Mouse (Mus musculus) stomach, embryonic 16.5 days (tissue): Measurements from ENCODE around the gene Hscb. TPM values are rescaled to one million over a fixed set of nuclear protein-coding genes. Genes with fewer than 3 reads are reported as not detected.
A peak's percentile ranks its signal among the peaks of the same experiment; 100 is the strongest.

ENCODE experiments used
- ATAC-seq: fragments of 200-750 bp; cut with Nextera tagmentation; 2 replicates; pipeline ENCODE4 v1.8.0; 2017; ENCODE audit warnings: moderate number of reproducible peaks, moderate TSS enrichment; ENCODE audit not compliant: insufficient read depth, low FRiP score
- H3K27ac ChIP-seq: fragments of 300-500 bp; sonication (generic); 2 replicates; pipeline ENCODE4 v1.5.1; 2014; ENCODE audit warnings: low read length
- H3K27me3 ChIP-seq: fragments of 300-500 bp; sonication (generic); 2 replicates; pipeline ENCODE4 v1.6.1; 2014; ENCODE audit warnings: low read length, control low read depth, mixed read lengths; ENCODE audit not compliant: control insufficient read depth, insufficient read depth
- H3K36me3 ChIP-seq: fragments of 300-500 bp; sonication (generic); 2 replicates; pipeline ENCODE4 v1.6.1; 2014; ENCODE audit warnings: low read length; ENCODE audit not compliant: control insufficient read depth, insufficient read depth
- H3K4me1 ChIP-seq: fragments of 300-500 bp; sonication (generic); 2 replicates; pipeline ENCODE4 v1.6.1; 2014; ENCODE audit warnings: low read length, control low read depth, mixed read lengths; ENCODE audit not compliant: control insufficient read depth, insufficient read depth
- H3K4me2 ChIP-seq: fragments of 300-500 bp; sonication (generic); 2 replicates; pipeline ENCODE4 v1.6.1; 2014; ENCODE audit warnings: low read depth, low read length, mixed read lengths
- H3K4me3 ChIP-seq: fragments of 300-500 bp; sonication (generic); replicated peaks from 2 replicates; pipeline ENCODE4 v1.5.1; 2014; ENCODE audit warnings: mild to moderate bottlenecking, low read length
- H3K9ac ChIP-seq: fragments of 300-500 bp; sonication (generic); 2 replicates; pipeline ENCODE4 v1.6.1; 2014; ENCODE audit warnings: low read length
- H3K9me3 ChIP-seq: fragments of 300-500 bp; sonication (generic); replicated peaks from 2 replicates; pipeline ENCODE4 v1.6.1; 2016; ENCODE audit warnings: low read length, control low read depth; ENCODE audit not compliant: control insufficient read depth
- WGBS: fragments of 180-500 bp; shearing (Covaris S2); extraction: QIAGEN DNeasy Blood & Tissue Kit; methylation state at CpG from one replicate; pipeline ENCODE4 v1.1.7; 2014; 5-methylcytosine and 5-hydroxymethylcytosine counted together
- polyA plus RNA-seq: library from polyadenylated mRNA; unstranded; fragments of >200 nt; fragmentation: Nextera tagmentation; extraction: Ambion mirVana; gene quantifications from 2 replicates; pipeline ENCODE4 v1.2.1, GENCODE M21; 2015

The Hscb gene
- polyA plus RNA-seq, 1 experiment from 2014 or later: 28.7 TPM

DNA sequence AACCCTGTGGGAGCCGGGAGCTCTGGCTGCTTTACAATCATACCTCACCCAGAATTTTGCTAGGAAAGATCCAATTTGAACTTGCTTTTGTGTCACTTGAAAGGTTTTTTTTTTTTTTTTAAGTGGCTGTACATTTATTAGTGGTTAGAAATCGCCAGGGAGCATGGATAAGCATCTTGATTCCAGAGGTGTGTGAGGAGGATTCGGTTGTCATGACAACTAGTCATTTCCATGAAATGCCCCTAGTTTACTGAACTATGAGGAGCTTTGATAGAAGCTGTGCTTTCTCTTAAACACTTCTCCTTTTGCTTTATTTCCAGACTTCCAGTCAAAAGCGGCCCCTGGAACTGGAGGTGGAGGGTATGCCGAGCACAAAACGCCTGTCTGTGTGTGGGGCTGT is 33.6 kb upstream of the Hscb start:
- no peaks in the 10 kb centered on the region for H3K27me3 ChIP-seq
- peaks cover 2% of the 10 kb centered on the region; the same call in 1 of the 2 replicates for H3K4me1 ChIP-seq
- H3K36me3 ChIP-seq: 0 out of 2 replicates have a peak, but pooled peaks cover 2% of the 10 kb centered on the region
- H3K4me3 ChIP-seq: no peak overlapping the region
- no peak overlapping the region for H3K27ac ChIP-seq
- no peak overlapping the region for H3K9ac ChIP-seq
- 94% methylated on average over 6 of the region's 6 CpGs for WGBS
- no peak for ATAC-seq
- H3K4me2 ChIP-seq: no peak overlapping the region
- H3K9me3 ChIP-seq: no peaks in the 10 kb centered on the region

DNA sequence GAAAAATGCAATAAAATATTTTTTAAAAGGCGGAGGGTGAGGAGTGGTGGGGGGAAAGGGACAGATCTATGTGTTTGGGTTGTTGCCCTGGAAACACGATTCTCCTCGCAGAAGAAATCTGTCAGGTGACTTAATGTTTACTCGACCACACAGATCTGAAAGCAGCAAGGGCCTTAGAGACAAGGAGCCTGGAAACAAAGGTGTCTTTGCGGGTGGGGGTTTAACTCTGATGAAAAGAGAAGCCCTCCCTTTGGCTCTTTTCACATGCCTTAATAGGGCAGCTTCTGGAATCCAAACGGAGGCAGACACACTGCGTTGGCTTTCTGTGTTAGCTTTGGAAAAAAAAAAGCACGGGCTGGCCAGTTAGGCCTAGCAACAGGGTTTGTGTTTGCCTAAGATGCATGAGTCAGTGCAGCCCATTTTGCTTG is 29.7 kb upstream of the Hscb start:
- peaks cover 5% of the 10 kb centered on the region; the same call in 1 of the 2 replicates for H3K36me3 ChIP-seq
- H3K4me1 ChIP-seq: peaks cover 2% of the 10 kb centered on the region; the same call in 1 of the 2 replicates
- ATAC-seq: peak; percentile 72; the same call in 1 of the 2 replicates

DNA sequence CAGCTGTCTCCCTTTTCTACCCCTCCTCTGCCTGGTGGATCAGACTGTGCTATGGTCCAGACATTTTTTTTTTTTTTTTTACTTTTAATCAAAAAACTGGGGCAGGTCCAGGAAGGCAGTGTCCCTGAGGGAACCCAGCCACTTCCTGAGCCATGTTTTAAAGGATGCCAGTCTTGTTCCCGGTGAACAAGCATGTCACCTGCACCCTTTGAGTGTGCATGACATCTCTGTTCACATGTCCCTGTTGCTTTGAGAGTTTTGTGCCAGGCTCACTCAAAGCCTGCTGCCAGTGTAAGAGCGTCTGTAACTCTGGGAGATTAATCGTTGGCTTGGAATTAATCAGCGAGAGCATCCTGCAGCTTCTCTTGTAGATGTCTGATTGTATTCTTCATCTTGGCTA is 28.9 kb upstream of the Hscb start:
- H3K27me3 ChIP-seq: no peaks in the 10 kb centered on the region
- H3K4me1 ChIP-seq: peaks cover 2% of the 10 kb centered on the region; the same call in 1 of the 2 replicates
- no peak overlapping the region for H3K4me2 ChIP-seq
- H3K27ac ChIP-seq: peak overlapping the region; percentile 78
- H3K4me3 ChIP-seq: no peak overlapping the region
- no peaks in the 10 kb centered on the region for H3K9me3 ChIP-seq
- WGBS: 56% methylated on average over 4 of the region's 4 CpGs
- peaks cover 5% of the 10 kb centered on the region; the same call in 1 of the 2 replicates for H3K36me3 ChIP-seq
- no peak overlapping the region for H3K9ac ChIP-seq
- no peak for ATAC-seq

More for the DNA sequence above, 29.7 kb upstream of the Hscb start:
- no peak overlapping the region for H3K4me3 ChIP-seq
- peak overlapping the region; percentile 78 for H3K27ac ChIP-seq
- 17% methylated on average over 8 of the region's 8 CpGs for WGBS
- H3K4me2 ChIP-seq: 0 out of 2 replicates have a peak overlapping the region, but pooled peaks have one; percentile 6
- H3K9me3 ChIP-seq: no peaks in the 10 kb centered on the region
- H3K27me3 ChIP-seq: no peaks in the 10 kb centered on the region
- peak overlapping the region; percentile 27; the same call in 1 of the 2 replicates for H3K9ac ChIP-seq

DNA sequence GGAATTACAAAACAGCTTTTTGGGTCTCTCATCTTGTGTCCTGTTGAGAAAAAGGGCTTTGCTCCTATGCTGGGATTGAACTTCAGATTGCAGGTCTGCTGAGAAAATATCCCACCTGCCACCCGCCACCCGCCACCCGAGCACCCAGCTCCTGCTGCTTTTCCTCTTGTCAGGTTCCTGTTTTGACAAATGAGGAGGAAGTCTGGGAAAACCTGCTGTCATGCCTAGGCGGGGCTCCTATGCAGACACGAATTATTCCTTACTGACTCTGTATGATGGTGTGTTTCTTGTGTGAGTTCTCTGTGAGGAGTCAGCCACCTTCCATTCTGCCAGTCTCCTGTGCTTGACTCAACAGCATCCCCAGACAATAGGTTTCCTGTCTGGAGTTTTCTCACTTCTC is 20.9 kb upstream of the Hscb start:
- Histone ChIP-seq H3K4me2 (no peak overlapping the region), H3K27me3 (no peaks in the 10 kb centered on the region), H3K4me3 (no peak overlapping the region), H3K4me1 (no peaks in the 10 kb centered on the region), H3K9me3 (no peaks in the 10 kb centered on the region), H3K27ac (no peak overlapping the region), H3K36me3 (no peaks in the 10 kb centered on the region), H3K9ac (no peak overlapping the region)
- no peak for ATAC-seq
- 73% methylated on average over 5 of the region's 5 CpGs for WGBS

DNA sequence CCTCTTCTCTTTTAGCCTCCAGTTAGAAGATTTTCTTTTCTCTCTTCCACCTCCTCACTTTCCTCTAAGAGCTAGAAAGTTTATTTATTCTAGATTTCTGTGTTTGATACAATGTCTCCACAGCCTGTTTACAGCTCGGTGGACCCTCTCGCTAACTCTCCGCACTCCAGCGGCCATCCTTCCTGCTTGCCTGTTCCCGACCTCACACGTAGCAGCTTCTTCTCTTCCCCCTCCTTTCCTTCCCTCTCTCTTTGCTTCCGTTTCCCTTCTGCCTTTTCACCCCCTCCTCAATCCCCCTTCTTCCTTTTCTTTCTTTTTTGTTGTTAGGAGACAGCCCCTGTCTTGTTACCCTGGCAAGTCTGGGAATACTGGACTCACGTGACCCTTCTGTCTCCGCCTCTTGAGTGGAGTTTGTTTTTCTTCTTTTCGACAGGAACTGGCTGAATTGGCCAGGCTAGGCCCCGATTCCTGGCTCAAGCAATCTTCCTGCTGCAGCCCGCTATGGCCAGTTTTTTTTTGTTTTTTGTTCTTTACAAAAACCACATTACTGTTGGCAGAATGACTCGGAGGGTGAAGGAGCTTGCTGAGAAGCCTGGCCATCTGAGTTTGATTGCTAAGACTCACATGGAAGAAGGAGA is 19.6 kb upstream of the Hscb start:
- H3K4me3 ChIP-seq: peak overlapping the region; percentile 27
- H3K27ac ChIP-seq: peak overlapping the region; percentile 78
- peak; percentile 83 for ATAC-seq
- no peaks in the 10 kb centered on the region for H3K36me3 ChIP-seq
- 15% methylated on average over 13 of the region's 13 CpGs for WGBS
- no peaks in the 10 kb centered on the region for H3K4me1 ChIP-seq
- peak overlapping the region; percentile 47 for H3K4me2 ChIP-seq
- H3K9ac ChIP-seq: peak overlapping the region; percentile 48; the same call in 1 of the 2 replicates
- H3K27me3 ChIP-seq: no peaks in the 10 kb centered on the region
- no peaks in the 10 kb centered on the region for H3K9me3 ChIP-seq

DNA sequence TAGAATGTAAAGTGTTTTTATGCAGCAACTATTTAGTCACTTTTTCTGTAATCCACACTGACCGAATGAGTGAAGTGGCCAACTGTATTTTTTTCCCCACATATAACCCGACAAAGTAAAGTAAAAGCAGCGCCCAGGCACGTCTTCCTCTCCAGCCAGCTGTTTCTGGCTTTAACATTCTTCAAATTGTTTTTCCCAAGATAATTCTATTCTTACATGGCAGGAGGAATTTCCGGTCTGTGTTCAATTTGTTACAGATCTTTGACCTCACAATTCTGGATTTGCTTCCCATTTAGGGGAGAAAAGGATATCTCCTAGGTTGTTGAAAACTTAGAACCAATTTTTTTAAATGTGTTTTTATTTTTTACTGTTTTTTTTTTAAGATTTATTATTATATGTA is 17.5 kb upstream of the Hscb start:
- Histone ChIP-seq H3K36me3 (no peaks in the 10 kb centered on the region), H3K9me3 (no peaks in the 10 kb centered on the region), H3K4me2 (no peak overlapping the region), H3K9ac (no peak overlapping the region), H3K27me3 (no peaks in the 10 kb centered on the region), H3K27ac (no peak overlapping the region), H3K4me3 (no peak overlapping the region), H3K4me1 (no peaks in the 10 kb centered on the region)
- 53% methylated on average over 5 of the region's 5 CpGs for WGBS
- no peak for ATAC-seq

DNA sequence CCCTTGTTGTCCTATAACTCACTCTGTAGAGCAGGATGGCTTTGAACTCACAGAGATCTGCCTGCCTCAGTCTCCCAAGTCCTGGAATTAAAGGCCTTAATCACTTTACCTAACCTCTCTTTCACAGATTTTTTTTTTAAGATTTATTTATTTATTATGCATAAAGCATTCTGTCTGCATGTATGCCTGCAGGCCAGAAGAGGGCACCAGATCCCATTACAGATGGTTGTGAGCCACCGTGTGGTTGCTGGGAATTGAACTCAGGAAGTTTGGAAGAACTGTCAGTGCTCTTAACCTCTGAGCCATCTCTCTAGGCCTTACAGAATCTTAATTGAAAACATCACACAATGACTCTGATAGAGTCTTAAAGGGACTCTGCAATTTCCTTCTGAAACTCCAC is 13.4 kb upstream of the Hscb start:
- no peak for ATAC-seq
- 85% methylated on average over 1 of the region's 1 CpGs for WGBS

DNA sequence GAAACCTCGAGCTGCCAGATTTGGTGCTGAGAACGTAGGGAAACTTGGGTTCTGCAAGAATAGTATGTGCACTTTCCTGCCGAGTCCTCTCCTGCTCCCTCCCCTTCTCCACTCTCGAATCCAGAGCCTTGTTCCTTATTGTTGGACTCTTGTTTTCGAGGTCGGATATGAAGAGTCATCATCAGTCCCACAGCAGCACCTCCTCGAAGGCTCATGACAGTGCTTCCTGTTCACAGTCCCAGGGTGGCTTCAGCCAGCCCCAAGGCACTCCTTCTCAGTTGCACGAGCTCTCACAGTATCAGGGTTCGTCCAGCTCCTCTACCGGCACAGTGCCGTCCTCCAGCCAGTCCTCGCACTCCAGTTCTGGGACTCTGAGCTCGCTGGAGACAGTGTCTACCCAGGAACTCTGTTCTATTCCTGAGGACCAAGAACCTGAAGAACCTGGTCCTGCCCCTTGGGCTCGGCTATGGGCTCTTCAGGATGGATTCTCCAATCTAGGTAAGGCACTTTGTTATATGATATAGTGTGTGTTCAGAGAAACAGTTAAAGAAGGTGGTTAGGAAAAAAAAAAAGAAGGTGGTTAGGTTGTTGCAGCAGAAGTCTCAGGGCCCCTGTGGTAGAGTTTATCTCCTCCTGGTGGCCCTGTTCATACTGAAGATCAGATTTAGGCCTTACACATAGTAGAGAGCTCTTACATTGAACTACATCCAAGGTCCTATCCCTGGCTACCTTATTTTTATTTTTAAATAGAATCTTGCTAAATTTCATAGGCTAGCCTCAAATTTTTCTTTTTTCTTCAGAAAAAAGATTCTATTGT is 1.7 kb upstream of the Hscb start:
- H3K27me3 ChIP-seq: no peaks in the 10 kb centered on the region
- H3K27ac ChIP-seq: no peak overlapping the region
- ATAC-seq: no peak
- peaks cover 14% of the 10 kb centered on the region for H3K4me1 ChIP-seq
- WGBS: 88% methylated on average over 14 of the region's 14 CpGs
- peaks cover 3% of the 10 kb centered on the region; the same call in 1 of the 2 replicates for H3K36me3 ChIP-seq
- no peak overlapping the region for H3K4me3 ChIP-seq
- no peak overlapping the region for H3K9ac ChIP-seq
- peak overlapping the region; percentile 66 for H3K4me2 ChIP-seq
- H3K9me3 ChIP-seq: no peaks in the 10 kb centered on the region

More for the DNA sequence above, 13.4 kb upstream of the Hscb start:
- H3K4me2 ChIP-seq: no peak overlapping the region
- peaks cover 4% of the 10 kb centered on the region; the same call in 1 of the 2 replicates for H3K36me3 ChIP-seq
- H3K27me3 ChIP-seq: no peaks in the 10 kb centered on the region
- no peak overlapping the region for H3K4me3 ChIP-seq
- no peaks in the 10 kb centered on the region for H3K4me1 ChIP-seq
- no peak overlapping the region for H3K9ac ChIP-seq
- no peaks in the 10 kb centered on the region for H3K9me3 ChIP-seq
- H3K27ac ChIP-seq: no peak overlapping the region

DNA sequence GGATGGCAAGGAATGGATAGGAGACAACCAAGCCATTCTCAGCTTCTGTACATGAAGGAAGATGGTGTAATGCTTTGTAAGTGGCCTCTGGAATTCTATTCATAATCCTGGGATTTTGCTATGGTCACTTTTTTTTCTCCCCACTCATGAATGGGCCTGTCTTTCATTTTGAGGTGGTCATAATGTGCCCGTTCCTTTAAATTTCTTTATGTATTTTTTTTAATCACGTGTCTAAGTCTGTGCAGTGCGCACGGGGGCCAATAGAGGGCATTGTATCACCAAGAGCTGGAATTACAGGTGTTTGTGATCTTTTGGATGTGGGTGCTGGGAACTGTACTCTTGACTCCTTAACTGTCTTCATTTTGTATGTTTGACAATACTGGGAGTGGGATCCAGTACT is 888 bp upstream of the Hscb start:
- Histone ChIP-seq H3K4me1 (peaks cover 18% of the 10 kb centered on the region), H3K9me3 (no peaks in the 10 kb centered on the region), H3K36me3 (peaks cover 3% of the 10 kb centered on the region; the same call in 1 of the 2 replicates), H3K4me3 (peak overlapping the region; percentile 90), H3K27me3 (no peaks in the 10 kb centered on the region), H3K27ac (peak overlapping the region; percentile 85), H3K9ac (peak overlapping the region; percentile 68), H3K4me2 (peak overlapping the region; percentile 66)
- ATAC-seq: no peak
- WGBS: 4% methylated on average over 4 of the region's 4 CpGs
